Mouse (Mus musculus) right cerebral cortex, adult 2 months (tissue): ENCODE data around the gene Aff1.
A peak's percentile ranks its signal among the peaks of the same experiment; 100 is the strongest.

Source experiments
- DNase-seq, 2 experiments: peaks; one replicate each; pipeline ENCODE4 v3.0.0; 2021 to 2022; ENCODE audit warnings: low spot score in 2 of 2

Aff1 gene

GRCm38 (mm10) chr5:103835471-103836147 is 143.4 kb downstream of the Aff1 start:
- no peak for DNase-seq

GRCm38 (mm10) chr5:103836148-103836784 is 144.1 kb downstream of the Aff1 start:
- no peak for DNase-seq

GRCm38 (mm10) chr5:103838550-103839264 is 146.5 kb downstream of the Aff1 start:
- DNase-seq: no peak

GRCm38 (mm10) chr5:103839265-103839626 is 147.1 kb downstream of the Aff1 start:
- DNase-seq: no peak

- peak; percentile 59 to 62 for DNase-seq
Observed at GRCm38 (mm10) chr5:103843938-103844337, 151.8 kb downstream of the Aff1 start.

- peak in 1 of 2 experiments; percentile 43 for DNase-seq
Observed at GRCm38 (mm10) chr5:103845418-103846153, 153.4 kb downstream of the Aff1 start.

GRCm38 (mm10) chr5:103846154-103846551 is 154.0 kb downstream of the Aff1 start:
- no peak for DNase-seq

GRCm38 (mm10) chr5:103846609-103847008 is 154.4 kb downstream of the Aff1 start:
- DNase-seq: no peak

- no peak for DNase-seq
Observed at GRCm38 (mm10) chr5:103848546-103848945, 156.4 kb downstream of the Aff1 start.

GRCm38 (mm10) chr5:103852756-103853549 is 160.8 kb downstream of the Aff1 start:
- DNase-seq: no peak

GRCm38 (mm10) chr5:103854041-103854806 is 162.1 kb downstream of the Aff1 start:
- peak; percentile 67 to 70 for DNase-seq

GRCm38 (mm10) chr5:103854807-103855194 is 162.6 kb downstream of the Aff1 start:
- no peak for DNase-seq

- no peak for DNase-seq
Observed at GRCm38 (mm10) chr5:103855483-103856211, 163.5 kb downstream of the Aff1 start.

- DNase-seq: peak in 1 of 2 experiments; percentile 35
Observed at GRCm38 (mm10) chr5:103856286-103857009, 164.3 kb downstream of the Aff1 start.

- DNase-seq: no peak
Observed at GRCm38 (mm10) chr5:103857151-103857550, 165.0 kb downstream of the Aff1 start.

GRCm38 (mm10) chr5:103860622-103861021 is 168.4 kb downstream of the Aff1 start:
- DNase-seq: no peak

GRCm38 (mm10) chr5:103863759-103864158 is 171.6 kb downstream of the Aff1 start:
- no peak for DNase-seq

GRCm38 (mm10) chr5:103889766-103890165 is 197.6 kb downstream of the Aff1 start:
- no peak for DNase-seq

GRCm38 (mm10) chr5:103898310-103898709 is 206.1 kb downstream of the Aff1 start:
- DNase-seq: no peak
